Mouse (Mus musculus): ENCODE results near the gene Ak7.

The Ak7 gene

DNA sequence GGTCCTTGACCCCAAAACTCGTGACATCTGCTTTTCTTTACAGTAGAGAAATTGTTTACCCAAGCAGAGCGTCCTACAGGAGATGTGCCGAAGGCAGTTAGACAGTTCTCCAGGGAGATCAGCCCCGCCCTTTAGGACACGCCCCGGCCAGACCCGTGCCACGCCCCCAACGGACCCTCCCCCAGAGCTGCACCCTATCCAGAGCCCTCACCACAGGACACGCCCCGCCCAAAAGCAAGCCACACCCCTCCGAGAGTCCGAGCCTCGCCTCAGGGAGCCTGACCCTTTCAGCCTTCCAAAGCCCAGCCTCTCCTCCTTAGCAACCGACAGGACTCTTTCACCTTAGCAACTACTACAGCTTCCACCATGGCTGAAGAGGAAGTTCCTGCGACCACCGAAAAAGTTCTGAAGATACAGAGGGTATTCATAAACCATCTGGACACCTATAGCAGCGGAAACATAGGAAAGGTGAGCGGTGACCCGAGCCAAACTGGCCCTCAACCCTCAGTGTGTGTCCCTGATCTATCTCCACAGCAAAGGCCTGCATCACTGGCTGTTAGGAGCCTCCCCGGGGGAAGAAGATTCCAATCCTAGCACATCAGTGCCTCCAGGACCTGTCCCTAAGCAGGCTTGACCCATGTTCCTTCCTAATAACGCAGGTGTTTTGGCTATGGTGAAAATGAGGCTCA is at the start of gene Ak7:
TSS of gene Ak7 (plus strand) at position 178 of the 689 bp plus-strand sequence.
- DNase-seq (ENCODE audit: low spot score in 2 of 2): peak; percentile 39 to 40

DNA sequence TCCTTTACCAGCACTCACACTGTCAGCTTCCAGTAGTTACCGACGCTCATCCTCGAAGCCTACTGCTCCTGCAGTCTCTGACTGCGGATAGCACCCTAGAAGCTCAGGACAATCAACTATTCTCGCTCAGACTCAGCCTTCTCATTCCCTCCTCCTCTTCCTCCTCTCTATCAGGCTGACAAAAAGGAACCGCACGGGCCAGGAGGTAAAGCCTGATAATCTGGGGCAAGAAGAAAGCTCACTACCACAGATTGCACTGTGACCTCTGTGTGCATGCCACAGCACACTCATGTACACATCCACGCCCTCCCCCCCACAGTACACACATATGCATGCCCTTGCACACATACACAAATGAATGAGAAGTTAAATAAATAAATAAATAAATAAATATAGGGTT is 29.5 kb upstream of the Ak7 start:
- no peak for DNase-seq (ENCODE audit: low spot score in 2 of 2)

DNA sequence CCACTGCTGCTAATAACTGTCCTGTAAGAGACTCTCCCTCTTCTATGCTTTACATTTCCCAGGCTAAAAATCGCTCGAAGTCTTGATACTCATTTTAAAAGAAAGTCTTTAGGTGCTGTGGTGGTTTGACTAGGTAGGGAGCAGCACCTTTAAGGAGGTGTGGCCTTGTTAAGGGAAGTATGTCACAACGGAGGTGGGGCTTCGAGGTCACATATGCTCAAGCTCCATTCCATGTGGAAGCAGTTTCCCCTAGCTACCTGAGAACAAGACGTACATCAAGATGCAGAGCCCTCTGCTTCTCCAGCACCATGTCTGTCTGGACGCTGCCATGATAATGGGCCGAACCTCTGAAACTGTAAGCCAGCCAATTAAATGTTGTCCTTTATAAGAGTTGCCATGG is 27.6 kb upstream of the Ak7 start:
- DNase-seq (ENCODE audit: low spot score in 2 of 2): no peak

DNA sequence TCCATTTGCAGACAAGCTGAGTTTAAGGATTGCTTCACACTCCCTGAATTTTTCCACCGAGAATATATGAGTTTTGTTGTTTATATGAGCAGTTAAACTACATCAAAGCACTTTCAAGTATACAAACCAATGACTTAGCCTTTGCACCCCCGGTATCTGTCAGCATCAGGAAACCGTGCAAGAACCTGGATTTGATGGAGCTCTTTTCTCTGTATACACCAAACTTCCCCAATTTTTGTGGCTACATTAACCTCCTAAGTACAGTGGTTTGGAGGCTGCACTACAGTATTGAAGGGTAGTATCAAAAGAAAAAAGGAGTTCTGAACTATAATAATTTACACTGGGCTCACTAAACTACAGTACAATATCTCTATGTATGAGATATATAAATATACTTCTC is 27.0 kb upstream of the Ak7 start:
- DNase-seq (ENCODE audit: low spot score in 2 of 2): no peak

DNA sequence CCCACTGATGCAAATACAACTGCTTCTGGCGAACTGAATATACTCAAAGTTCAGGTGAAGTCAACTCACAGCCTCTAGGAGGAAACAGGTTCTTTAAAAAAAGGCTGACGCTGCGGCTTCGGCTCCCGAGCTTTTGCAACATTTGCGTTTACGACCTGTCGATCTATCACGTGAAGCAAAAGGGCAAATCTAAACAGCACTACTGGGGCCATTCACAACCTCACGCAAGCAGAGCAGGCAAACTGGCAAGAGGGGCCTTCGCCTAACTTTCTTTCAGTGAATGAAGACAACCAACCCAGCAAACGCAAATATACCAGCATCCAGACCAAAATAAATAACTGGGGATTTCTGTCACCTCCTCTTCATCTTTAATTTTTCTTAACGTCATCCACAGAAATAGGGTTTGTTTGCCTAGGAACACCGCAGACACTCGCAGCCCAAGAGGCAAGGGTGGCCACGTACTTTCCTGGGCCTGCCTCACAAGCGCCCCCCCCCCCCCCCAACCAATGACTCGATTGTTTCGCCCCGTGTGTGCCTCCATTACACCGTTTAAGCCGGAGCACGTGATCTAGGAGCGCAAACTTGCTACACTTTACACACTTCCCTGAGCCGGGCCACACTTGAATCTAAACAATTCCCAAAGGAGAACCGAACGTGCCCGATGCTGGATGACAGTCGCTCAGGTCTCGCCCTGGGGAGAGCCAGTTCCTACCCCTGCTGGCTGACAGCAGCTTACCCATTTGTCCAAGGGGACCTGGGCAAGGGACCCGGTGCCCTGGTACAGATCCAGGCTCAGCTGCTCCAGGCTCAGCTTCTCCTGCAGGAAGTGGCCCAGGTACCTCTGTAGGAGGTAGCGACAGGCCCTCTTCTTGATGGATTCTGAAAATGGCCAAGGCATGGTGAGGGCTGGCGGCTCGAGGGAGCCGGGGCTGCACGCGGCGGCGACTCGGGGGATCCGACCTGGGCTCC is 21.6 kb upstream of the Ak7 start, which contains the start of gene Gskip:
TSS of gene Gskip (plus strand) at position 897 of the 969 bp plus-strand sequence.
- DNase-seq (ENCODE audit: low spot score in 2 of 2): peak; percentile 25 to 35

DNA sequence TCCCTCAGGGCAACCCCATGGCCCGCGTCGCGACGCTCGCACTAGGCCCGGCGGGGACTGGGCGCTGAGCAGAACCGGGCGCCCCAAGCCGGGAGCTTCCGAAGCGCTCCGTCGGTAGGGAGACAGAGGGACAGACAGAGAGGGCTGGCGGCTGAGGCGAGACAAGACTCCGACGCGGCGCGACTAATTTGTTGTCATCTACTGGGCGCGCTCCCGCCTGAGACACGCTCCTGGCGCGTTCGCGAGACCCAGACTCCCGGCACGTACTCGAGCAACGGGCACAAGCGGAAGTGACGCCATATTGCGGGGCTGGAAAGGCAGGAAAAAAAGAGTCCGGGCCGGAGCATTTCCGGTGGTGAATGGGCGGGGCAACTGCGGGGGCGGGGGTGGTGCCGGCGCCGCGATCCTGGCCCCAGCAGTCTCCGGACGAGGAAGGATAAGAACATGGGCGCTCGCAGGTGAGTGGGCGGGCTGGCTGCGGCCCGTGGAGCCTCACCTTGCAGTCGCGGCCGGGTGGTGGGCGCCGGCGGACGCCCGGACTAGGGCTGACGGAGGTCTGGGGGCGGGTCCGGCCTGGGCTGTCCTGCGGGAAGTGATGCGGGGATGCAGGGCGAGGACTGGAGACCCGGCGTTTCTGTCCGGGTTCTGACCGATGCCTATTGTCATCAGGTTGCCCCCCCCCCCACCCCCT is 20.6 kb upstream of the Ak7 start, which contains the start of gene Atg2b:
TSS of gene Atg2b (minus strand) at position 211 of the 691 bp plus-strand sequence.
- peak; percentile 92 to 95 for DNase-seq (ENCODE audit: low spot score in 2 of 2)

DNA sequence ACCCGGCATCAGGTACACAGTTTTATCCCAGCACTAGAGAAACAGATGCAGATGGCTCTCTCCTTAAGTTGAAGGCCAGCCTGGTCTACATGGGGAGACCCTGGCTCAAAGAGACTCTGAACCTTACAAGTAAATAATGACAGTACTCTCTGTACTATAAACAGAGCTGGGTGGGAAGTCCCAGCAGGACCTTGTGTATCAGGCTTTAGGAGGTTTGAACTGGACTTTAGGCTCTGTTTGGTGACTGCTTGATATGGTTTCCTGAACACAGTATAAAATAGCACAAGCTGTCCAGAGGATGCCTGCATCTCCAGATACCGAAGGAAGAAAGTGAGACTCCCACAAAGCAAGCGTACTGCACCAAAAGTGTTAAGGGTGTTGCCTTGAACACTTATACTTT is 19.0 kb upstream of the Ak7 start:
- no peak for DNase-seq (ENCODE audit: low spot score in 2 of 2)

DNA sequence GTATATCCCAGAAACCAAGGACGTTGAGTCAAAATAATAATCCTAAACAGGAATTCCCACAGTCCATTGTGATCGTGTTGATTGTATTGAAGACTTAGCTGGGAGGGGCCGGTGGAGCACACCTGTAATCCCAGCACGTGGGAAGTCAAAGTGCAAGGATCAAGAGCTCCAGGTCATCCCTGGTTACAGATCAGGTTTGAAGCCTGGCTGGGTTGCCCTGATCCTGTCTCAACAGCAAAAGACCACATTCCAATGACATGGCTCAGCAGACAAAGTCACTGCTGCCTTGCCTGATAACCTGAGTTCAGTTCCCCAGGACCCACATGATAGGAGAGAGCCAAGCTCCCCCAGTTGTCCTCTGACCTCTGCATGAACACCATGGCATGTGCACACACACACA is 18.4 kb upstream of the Ak7 start:
- no peak for DNase-seq (ENCODE audit: low spot score in 2 of 2)

DNA sequence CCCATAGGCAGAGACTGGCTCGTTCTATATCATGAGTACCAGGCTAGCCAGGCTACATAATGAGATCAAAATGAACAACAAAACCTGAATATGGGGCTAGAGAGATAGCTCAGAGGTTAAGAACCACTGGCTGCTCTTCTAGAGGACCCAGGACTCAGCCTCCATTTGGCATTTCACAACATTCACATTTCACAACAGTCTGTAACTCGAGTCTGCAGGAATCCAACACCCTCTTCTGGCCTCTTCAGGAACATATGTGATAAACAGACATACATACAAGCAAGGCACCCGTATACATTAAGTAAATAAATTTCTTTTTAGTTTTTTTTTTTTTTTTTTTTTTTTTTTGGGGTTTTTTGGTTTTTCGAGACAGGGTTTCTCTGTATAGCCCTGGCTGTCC is 17.2 kb upstream of the Ak7 start:
- no peak for DNase-seq (ENCODE audit: low spot score in 2 of 2)

DNA sequence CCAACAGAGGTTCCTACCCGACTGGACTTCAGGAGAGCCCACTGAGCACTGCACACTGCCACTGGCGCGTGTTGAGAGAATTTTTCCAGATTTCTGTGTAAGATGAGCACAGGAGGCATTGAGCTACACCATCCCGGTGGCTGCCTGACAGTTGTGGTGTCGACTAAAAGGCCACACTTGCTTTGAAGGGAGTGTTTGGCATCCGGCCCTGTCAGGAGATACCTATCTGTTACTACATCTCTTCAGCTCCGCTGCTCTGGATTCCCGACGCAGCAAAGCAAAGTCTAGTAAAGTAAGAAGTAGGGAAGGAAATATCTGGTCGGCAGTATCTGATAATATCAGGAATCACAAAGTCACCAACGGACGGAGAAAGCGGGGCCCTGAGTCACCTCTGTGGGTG is 16.3 kb upstream of the Ak7 start:
- DNase-seq (ENCODE audit: low spot score in 2 of 2): no peak

DNA sequence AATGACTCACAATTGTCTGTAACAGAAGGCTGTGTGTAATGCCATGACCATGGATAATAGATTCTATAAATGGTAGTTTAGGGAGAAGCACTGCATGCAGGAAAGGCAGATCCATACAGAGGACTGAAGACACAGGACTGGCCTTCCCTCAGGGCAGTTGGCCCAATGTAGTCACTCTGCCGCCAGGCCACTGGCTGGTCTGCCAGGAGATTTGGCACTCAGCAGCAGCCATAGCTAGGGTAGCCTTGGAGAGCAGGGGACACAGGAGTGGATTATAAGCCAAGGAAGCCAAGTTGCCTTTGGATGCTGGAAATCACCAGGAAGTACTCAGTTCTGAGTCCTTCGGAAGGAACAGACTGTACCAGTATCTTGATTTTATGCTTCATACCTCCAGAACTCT is 11.8 kb upstream of the Ak7 start:
- no peak for DNase-seq (ENCODE audit: low spot score in 2 of 2)

DNA sequence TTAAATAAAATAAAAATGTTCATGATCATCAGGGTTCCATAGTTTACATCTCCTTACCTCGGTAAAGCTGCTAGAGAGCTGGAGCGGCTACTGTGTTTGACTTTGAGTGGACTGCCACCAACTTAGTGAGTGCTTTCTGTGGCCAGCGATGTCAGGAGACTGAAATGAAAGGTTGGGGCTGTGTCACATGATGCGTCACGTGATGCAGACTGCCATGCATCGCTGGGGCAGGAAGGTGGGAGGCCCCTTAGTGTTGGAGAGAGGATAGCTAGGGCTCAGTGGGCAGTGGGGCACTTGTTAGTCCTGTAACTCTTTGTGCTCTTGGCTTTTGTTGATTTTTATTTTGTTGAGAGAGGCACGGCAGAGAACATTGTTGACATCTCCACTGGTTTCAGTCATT is 9.9 kb upstream of the Ak7 start:
- DNase-seq (ENCODE audit: low spot score in 2 of 2): no peak

DNA sequence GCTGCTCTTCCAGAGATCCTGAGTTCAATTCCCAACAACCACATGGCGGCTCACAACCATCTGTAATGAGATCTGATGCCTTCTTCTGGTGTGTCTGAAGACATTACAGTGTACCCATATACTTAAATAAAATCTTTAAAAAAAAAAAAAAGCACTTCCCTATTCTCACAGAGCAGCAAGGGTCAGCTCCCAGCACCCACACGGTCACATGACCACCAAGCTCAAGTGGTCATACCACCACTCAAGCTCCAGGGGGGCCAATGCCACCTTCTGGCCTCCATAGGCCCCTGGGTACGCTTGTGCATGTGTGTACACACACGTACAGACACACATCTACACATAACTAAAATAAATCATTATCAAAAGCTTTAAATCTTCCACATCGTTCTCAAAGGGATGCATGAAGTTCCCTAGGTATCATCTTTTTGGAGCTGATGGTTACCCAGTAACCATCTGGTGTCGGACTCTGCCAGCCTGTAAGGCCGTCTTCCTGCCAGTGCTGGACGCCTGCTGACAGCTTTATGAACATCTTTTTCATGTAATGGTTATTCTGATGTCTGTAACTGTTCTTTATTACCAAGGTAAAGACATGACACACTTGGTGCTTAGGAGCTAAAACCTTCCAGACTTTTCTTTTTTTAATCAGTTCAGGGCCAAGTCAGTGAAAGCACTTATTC is 8.5 kb upstream of the Ak7 start:
- DNase-seq (ENCODE audit: low spot score in 2 of 2): no peak

DNA sequence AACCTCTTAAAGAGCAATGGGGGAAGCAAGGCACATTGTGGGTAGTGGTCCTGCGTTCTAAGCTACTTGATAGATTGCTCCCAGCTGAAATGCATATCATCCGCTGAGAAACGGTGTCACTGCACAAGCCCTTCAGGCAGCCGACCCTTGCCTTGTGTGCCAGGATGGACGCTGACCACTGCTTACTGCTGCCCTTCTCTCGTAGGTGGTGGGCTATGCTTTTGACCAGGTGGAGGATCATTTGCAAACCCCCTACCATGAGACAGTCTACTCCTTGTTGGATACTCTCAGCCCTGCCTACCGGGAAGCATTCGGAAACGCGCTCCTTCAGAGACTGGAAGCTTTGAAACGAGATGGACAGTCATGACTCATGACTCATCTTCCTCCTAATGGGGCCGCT is 5.3 kb upstream of the Ak7 start:
- DNase-seq (ENCODE audit: low spot score in 2 of 2): no peak

DNA sequence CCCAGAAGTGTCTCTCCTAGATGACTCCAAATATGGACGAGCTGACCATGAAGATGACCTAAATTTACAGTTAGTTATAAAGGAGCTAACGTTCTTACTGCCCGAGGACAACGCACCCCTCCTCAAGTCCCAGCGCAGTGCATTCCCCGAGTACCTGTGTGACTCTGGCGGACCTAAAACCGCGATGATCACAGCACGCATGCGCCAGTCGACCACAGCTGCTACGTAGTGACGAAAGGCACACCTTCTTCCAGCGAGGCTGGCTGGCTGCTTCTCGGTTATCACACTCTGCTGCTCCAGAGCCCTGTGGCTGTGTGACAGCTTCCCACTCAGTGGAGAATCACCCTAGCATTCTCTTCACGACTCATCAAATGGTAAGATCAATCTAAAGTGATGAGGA is 12.8 kb downstream of the Ak7 start:
- peak; percentile 27 to 50 for DNase-seq (ENCODE audit: low spot score in 2 of 2)

DNA sequence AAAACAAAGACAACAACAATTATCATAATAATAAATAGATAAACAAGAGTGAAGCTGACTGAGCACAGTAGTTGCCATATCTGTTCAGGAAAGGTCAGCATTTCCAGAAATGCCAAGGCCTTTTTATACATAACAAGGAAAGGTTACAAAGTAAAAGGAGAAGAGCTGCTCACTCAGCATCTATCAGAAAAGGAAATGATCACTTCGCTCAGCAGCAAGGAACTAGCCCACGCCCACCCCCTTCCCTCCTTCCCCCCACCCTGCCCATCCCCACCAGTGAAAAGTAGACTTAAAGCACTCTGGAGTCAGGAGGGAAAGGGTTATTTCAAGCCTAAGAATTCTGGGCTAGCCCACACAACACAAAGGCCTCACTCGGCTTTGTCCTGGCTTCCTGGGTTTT is 14.4 kb downstream of the Ak7 start:
- no peak for DNase-seq (ENCODE audit: low spot score in 2 of 2)

DNA sequence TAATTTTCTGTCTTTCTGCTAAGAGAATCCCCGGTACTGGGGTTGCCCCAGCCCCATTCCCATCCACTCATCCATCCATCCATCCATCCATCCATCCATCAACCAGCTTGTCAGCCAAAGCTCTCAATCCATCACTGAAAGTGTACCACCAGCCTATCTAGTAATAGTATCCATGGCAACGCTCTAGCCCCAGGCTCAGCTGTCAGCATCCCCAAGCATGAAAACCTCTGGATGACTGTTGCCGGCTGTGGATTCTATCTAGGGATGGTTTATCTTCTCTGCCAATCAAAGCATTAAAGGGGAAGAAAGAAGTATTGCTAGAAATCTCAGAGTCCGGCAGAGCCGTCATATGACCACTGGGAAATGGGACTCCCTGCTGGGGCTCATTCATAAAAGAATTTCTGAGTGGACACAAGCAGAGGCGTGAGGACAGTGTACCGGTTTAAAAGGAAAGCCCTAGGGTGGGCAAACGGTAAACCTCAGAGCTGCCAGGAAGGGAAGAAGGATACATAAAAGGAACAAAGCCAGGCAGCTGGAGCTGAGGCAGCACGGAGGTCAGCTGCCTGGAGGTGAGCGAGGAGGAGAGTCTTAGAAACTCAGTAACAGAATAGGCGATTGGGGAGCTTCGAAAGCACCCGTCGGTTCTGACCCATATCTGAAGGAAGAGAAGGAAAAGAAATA is 15.8 kb downstream of the Ak7 start:
- DNase-seq (ENCODE audit: low spot score in 2 of 2): no peak

DNA sequence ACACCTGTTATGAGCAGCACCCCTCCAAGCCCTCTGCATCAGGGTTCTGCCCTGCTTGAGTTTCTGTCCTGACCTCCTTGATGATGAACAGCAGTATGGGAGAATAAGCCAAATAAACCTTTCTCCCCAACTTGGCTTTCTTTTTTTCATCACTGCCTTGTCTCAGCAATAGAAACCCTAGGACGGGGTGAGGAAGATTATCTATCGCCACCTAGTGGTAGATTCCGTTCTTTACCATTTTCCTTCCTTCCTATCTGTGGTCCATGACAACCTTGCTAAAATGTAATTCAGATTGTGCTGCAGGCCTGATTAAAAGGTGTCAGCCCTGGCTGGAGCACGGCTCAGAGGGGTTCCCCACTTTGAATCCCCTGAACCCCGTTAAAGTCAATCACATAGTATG is 16.9 kb downstream of the Ak7 start:
- DNase-seq (ENCODE audit: low spot score in 2 of 2): peak in 1 of 2 experiments; percentile 44

DNA sequence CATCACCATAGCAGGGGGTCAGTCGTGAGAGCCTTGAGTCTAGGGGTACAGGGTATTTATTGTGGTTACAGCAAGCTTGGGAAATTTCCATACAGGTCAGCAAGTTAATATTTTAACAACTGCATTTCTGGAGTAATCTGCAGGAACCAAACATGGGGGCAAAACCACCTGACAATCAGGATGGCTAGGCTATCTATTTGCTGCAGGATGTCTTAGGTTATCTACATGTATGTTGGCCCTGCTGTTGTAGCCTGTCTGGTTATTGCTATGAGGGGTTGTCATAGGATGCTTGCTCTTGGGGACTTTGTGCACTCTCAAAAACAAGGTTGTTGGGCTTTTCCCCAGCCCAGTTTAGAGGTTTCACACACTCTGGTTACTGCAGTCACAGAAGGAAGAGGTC is 18.8 kb downstream of the Ak7 start:
- DNase-seq (ENCODE audit: low spot score in 2 of 2): no peak

DNA sequence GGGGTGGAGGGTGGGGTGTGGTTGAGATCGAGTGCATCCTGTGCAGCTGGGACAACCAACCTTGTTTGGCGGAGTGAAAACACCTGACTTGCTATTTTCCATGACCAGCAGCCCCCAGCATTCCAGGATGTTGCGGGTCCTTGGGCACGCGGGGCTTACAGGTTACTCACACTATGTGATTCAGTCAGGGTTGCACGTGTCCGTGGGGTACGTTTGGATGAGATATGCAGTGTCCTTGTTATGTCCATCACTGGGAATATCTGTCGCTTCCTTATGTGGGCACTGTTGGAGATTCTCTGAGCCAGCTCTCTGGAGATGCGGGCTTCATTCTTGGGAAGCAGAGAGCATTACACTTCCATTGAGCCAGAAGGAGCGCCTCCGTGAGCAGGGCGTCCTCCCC is 20.0 kb downstream of the Ak7 start:
- DNase-seq (ENCODE audit: low spot score in 2 of 2): no peak

DNA sequence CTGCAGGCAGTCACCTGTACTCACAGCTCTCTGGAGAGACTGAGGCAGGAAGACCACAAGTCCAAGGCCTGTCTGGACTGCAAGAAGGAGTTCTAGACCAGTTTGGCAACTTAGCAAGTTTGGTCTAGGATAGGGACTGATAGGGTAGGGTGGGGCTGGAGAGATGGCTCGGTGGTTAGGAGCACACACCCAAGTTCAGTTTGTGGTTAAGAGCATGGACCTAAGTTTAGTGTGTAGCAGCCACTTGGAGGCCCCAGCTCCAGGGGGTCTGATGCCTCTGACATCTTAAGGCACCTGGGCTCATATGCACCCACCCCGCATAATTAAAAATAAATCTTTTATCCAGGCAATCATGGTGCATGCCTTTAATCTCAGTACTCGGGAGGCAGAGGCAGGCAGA is 21.5 kb downstream of the Ak7 start:
- no peak for DNase-seq (ENCODE audit: low spot score in 2 of 2)

All from thymus, postnatal 10 days (tissue).